Mouse (Mus musculus) ES-E14 (cell line): ENCODE measurements around the gene Pla2g4d. TPM values are rescaled to one million over a fixed set of nuclear protein-coding genes. Genes with fewer than 3 reads are reported as not detected.

Experiments
- DNase-seq: peaks from one replicate; pipeline ENCODE4 v3.0.0-alpha.2; 2013; ENCODE audit warnings: low read depth, low spot score
- H3K27ac ChIP-seq: 2 replicates; pipeline ENCODE4 v1.5.1; 2012; ENCODE audit warnings: low read depth, mild to moderate bottlenecking, low read length, moderate library complexity, mixed read lengths; ENCODE audit not compliant: poor library complexity, insufficient read depth, severe bottlenecking
- H3K36me3 ChIP-seq: 2 replicates; pipeline ENCODE4 v1.6.1; 2012; ENCODE audit warnings: mild to moderate bottlenecking, low read length, moderate library complexity, mixed read lengths; ENCODE audit not compliant: control insufficient read depth, poor library complexity, insufficient read depth, severe bottlenecking
- H3K4me1 ChIP-seq, 2 experiments: fragments of 150-350 bp in 1 of 2; sonication (generic) in 1 of 2; 2 replicates each; pipeline ENCODE4 v1.6.1; 2012; ENCODE audit warnings: low read length in 2 of 2, mild to moderate bottlenecking in 1 of 2, mixed read lengths in 1 of 2; ENCODE audit not compliant: control insufficient read depth in 2 of 2, insufficient read depth in 2 of 2, poor library complexity in 1 of 2
- H3K4me3 ChIP-seq, 2 experiments: fragments of 150-350 bp in 1 of 2; sonication (generic) in 1 of 2; 2 replicates each; pipeline ENCODE4 v1.5.1; 2012; ENCODE audit warnings: low read length in 2 of 2, low read depth in 1 of 2, mild to moderate bottlenecking in 1 of 2, mixed read lengths in 1 of 2; ENCODE audit not compliant: insufficient read depth in 1 of 2, poor library complexity in 1 of 2, severe bottlenecking in 1 of 2
- H3K9ac ChIP-seq: 2 replicates; pipeline ENCODE4 v1.6.1; 2012; ENCODE audit warnings: low read depth, mild to moderate bottlenecking, low read length, mixed read lengths; ENCODE audit not compliant: poor library complexity, insufficient read depth, severe bottlenecking
- H3K9me3 ChIP-seq: fragments of 150-350 bp; sonication (generic); 2 replicates; pipeline ENCODE4 v1.6.1; 2012; ENCODE audit warnings: low read depth, mild to moderate bottlenecking, low read length; ENCODE audit not compliant: control insufficient read depth, insufficient read depth
- CHD2 ChIP-seq: IDR thresholded peaks from 2 replicates; pipeline ENCODE4 v1.6.1; 2014; ENCODE audit warnings: mild to moderate bottlenecking, low read depth, low read length, inconsistent platforms
- HCFC1 ChIP-seq: IDR thresholded peaks from 2 replicates; pipeline ENCODE4 v1.6.1; 2012; ENCODE audit warnings: low read length, inconsistent platforms, borderline replicate concordance; ENCODE audit not compliant: insufficient read depth
- MAFK ChIP-seq: IDR thresholded peaks from 2 replicates; pipeline ENCODE4 v1.6.1; 2014; ENCODE audit warnings: mild to moderate bottlenecking, low read depth, low read length, inconsistent platforms; ENCODE audit not compliant: insufficient read depth
- ZC3H11A ChIP-seq: IDR thresholded peaks from 2 replicates; pipeline ENCODE4 v1.6.1; 2012; ENCODE audit warnings: low read depth, mild to moderate bottlenecking, inconsistent platforms, low read length, borderline replicate concordance
- ZNF384 ChIP-seq: IDR thresholded peaks from 2 replicates; pipeline ENCODE4 v1.6.1; 2012; ENCODE audit warnings: low read depth, low read length, inconsistent platforms
- in situ Hi-C, 2 experiments: fragments of 600-800 bp; cut with MboI; formaldehyde crosslinking; loops; one replicate each; pipeline ENCODE4 v1.15.1; 2025; ENCODE audit warnings: low sequenced_read_pairs in 2 of 2, inconsistent platforms in 1 of 2; ENCODE audit not compliant: unreplicated experiment in 2 of 2
- total RNA-seq: library from RNA; depleted of rRNA; stranded (reverse); fragments of 300-350 nt; gene quantifications from 2 replicates; pipeline ENCODE4 v1.2.3, GENCODE M21; 2012

Pla2g4d gene
- total RNA-seq, 1 experiment = not detected

DNA sequence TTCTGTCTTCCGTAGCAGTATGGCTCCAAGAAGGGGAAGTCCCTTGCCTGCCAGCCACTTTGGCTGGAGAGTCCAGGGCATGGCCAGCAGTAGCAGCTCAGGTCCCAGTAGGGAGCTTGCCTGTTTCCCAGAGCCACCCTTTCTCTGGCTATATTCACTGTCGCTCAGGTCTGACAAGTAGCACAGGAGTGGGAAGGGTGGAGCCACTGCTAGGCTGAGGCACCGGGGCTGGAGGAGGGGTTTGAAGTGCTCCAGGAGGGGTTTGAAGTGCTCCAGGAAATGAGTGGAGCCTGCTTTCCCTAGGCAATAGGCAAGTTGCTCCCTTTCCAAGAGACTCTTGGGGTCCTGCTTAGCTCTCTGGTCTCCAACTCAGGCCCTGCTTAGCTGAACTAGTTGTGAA is 25.0 kb upstream of the Pla2g4d start, which contains the start of gene Pla2g4f:
Pla2g4f (minus strand) TSS at position 190 of the 400 bp plus-strand sequence.
- TF ChIP-seq HCFC1 (no peak), ZC3H11A (no peak), ZNF384 (no peak), MAFK (no peak), CHD2 (no peak)
- DNase-seq = no peak
- Histone ChIP-seq H3K4me3 (peak within 1 kb of the TSS in 1 of 2 experiments; percentile 36; a peak in 2 of 4 replicates), H3K4me1 (no peaks in the 10 kb centered on the region), H3K9me3 (no peaks in the 10 kb centered on the region), H3K36me3 (peaks cover 5% of the 10 kb centered on the region; the same call in 1 of the 2 replicates), H3K9ac (0 out of 2 replicates have a peak within 1 kb of the TSS, but pooled peaks have one; percentile 9), H3K27ac (no peak within 1 kb of the TSS)
- in situ Hi-C loops = no loop called here

DNA sequence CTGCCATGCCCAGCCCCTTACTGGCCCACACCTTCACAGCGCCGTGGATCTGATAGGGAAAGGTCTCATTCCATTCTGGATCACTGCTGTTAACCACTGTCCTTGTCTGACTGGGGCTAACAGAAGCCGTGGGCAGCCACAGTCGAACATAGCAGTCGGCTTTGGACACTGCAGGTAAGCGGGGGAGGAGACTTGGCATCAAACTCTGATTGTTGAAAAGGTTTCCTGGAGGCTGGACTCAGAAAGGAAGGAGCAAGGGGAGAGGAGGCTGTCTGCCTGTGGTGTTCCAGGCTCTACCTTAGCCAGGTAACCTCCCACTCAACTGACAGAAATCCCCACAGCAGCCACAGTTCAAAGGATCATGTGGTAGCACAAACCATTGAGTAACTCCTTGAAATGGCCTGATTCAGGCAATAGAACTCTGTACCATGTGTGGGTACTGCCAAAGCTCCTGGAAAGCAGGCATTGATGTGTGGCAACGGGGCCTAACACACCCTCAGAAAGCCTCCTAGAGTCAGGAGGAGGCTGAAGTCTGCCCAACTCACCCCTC is 23.4 kb upstream of the Pla2g4d start:
- in situ Hi-C loops = no loop called here
- Histone ChIP-seq H3K9me3 (no peaks in the 10 kb centered on the region), H3K36me3 (peaks cover 5% of the 10 kb centered on the region; the same call in 1 of the 2 replicates), H3K4me1 (no peaks in the 10 kb centered on the region), H3K4me3 (no peak overlapping the region), H3K9ac (no peak overlapping the region), H3K27ac (no peak overlapping the region)
- TF ChIP-seq HCFC1 (no peak), MAFK (no peak)
- no peak for DNase-seq

DNA sequence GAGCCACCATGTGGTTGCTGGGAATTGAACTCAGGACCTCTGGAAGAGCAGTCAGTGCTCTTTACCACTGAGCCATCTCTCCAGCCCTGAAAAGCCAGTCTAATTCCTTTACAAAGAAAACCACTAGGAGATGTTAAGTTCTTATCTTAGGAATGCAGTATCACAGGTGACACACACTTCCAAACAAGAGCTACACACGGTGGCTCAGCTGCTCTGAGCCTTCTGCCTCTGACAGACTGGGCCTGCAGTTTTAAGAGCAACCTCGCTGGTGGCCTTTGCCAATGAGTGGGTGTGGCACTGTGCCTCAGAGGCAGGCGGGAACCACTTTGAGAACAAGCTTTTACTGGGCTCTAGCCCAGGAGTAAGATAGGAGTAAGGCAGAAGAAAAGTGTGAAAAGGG is 15.1 kb upstream of the Pla2g4d start:
- in situ Hi-C loops = no loop called here
- TF ChIP-seq CHD2 (no peak), ZC3H11A (no peak)
- no peak overlapping the region for H3K9ac ChIP-seq
- no peak overlapping the region for H3K4me3 ChIP-seq
- H3K4me1 ChIP-seq = no peaks in the 10 kb centered on the region; a peak in 2 of 4 replicates
- no peak overlapping the region for H3K27ac ChIP-seq
- H3K36me3 ChIP-seq = no peaks in the 10 kb centered on the region
- no peak for DNase-seq
- no peaks in the 10 kb centered on the region for H3K9me3 ChIP-seq

DNA sequence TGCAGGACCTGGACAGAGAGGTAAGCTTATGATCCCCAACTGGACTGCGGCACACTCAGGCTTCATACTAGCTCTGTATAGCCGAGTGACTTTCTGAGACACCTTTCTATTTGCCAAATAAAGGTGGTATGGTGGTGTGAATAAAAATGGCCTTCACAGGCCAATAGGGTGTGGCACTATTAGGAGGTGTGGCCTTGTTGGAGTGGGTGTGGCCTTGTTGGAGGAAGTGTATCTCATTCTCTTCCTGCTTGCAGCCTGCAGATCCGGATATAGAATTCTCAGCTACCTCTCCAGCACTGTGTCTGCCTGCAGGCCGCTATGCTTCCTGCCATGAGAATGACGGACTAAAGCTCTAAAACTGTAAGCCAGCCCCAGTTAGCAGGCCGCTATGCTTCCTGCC is 12.1 kb upstream of the Pla2g4d start:
- no peak overlapping the region for H3K4me3 ChIP-seq
- no peaks in the 10 kb centered on the region for H3K9me3 ChIP-seq
- DNase-seq = no peak
- H3K4me1 ChIP-seq = no peaks in the 10 kb centered on the region; a peak in 2 of 4 replicates
- no peak for TF ChIP-seq ZNF384
- no peak for TF ChIP-seq HCFC1
- no peak for TF ChIP-seq CHD2
- no peak for TF ChIP-seq MAFK
- no peak for TF ChIP-seq ZC3H11A
- H3K36me3 ChIP-seq = no peaks in the 10 kb centered on the region
- no peak overlapping the region for H3K27ac ChIP-seq
- H3K9ac ChIP-seq = no peak overlapping the region
- in situ Hi-C loops = no loop called here

DNA sequence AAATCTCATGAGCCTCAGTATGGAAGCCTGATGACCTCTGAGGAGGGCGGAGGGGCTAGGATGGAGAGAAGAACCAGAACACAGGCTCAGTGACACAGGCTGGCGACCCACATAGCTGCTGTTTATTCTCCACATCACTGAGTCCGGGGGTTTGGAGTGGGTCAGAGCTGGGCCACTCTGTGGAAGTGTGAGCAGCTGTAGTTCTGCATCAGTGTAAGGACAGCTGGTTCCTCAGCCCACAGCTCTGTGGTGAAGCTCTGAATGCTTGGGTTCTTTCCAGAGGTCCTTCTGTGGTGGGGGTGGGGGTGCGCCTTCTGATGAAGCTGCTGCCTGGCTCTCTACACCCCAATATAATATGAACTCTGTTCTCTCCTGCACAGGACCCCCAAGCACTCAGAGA is 10.9 kb upstream of the Pla2g4d start:
- Histone ChIP-seq H3K36me3 (no peaks in the 10 kb centered on the region), H3K27ac (no peak overlapping the region), H3K9ac (no peak overlapping the region), H3K4me3 (no peak overlapping the region), H3K4me1 (no peaks in the 10 kb centered on the region; a peak in 2 of 4 replicates), H3K9me3 (no peaks in the 10 kb centered on the region)
- in situ Hi-C loops = loop anchor here in 1 of 2 experiments (25.0 kb wide), 1 partner anchor 113 kb away; no protein-coding TSS in a partner anchor
- TF ChIP-seq HCFC1 = no peak
- no peak for TF ChIP-seq MAFK
- TF ChIP-seq CHD2 = no peak
- TF ChIP-seq ZC3H11A = no peak
- no peak for TF ChIP-seq ZNF384
- no peak for DNase-seq
